ENCODE assay signal across 18 mouse cellular contexts in the genomic region with DNA sequence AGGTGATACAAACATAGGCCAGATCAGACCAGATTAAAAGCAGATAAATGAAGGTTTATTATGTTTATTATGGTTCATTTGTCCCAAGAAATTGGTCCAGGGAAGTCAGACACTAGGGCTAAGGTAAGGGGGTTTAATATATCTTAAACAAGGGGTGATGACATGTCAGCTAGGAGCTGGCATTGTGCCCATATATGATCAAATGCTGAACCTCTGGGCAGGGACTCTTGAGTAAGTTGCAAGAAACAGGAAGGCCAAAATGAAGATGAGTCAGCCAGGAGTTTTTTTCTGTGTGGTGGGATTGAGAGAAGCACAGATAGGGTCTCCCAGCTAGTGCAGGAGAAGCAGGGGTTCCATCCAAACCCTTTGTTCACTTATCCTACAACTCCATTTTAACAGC.
"Had no signal": no experiment of that assay in that cellular context is flagged by ENCODE, and none has a peak within 500 bp of the region (broad histone marks: within the 10 kb centered on the region; RNA-seq: fewer than 3 reads in every experiment).

No protein-coding gene starts in this region.

- H3K4me1 ChIP-seq: midbrain, embryonic 10.5 days; midbrain, embryonic 13.5 days; midbrain, embryonic 15.5 days; neural tube, embryonic 13.5 days; neural tube, embryonic 15.5 days had no signal

- H3K4me3 ChIP-seq: midbrain, embryonic 10.5 days; midbrain, embryonic 13.5 days; midbrain, embryonic 15.5 days; myocyte; neural tube, embryonic 13.5 days; neural tube, embryonic 15.5 days had no signal

- H3K27me3 ChIP-seq: midbrain, embryonic 13.5 days; midbrain, embryonic 15.5 days; neural tube, embryonic 13.5 days; neural tube, embryonic 15.5 days had no signal

- H3K27ac ChIP-seq: midbrain, embryonic 10.5 days; midbrain, embryonic 13.5 days; midbrain, embryonic 15.5 days; neural tube, embryonic 13.5 days; neural tube, embryonic 15.5 days had no signal

- H3K9ac ChIP-seq: lung, embryonic 14.5 days; midbrain, embryonic 13.5 days; midbrain, embryonic 15.5 days; neural tube, embryonic 13.5 days; neural tube, embryonic 15.5 days had no signal

- H3K36me3 ChIP-seq: midbrain, embryonic 10.5 days; midbrain, embryonic 13.5 days; midbrain, embryonic 15.5 days; neural tube, embryonic 13.5 days; neural tube, embryonic 15.5 days had no signal

- H3K9me3 ChIP-seq: midbrain, embryonic 10.5 days; midbrain, embryonic 13.5 days; midbrain, embryonic 15.5 days; neural tube, embryonic 13.5 days; neural tube, embryonic 15.5 days had no signal

- DNase-seq: lung, adult 18-20 months; lung, embryonic 14.5 days; lung, postnatal 10 days; lung, postnatal 4 days; retina, postnatal 1 day; right cerebral cortex, adult 18-20 months; right cerebral cortex, postnatal 25 days; right cerebral cortex, postnatal 4 days; spleen, adult 18-20 months; thymus, adult 18-20 months; thymus, postnatal 14 days; thymus, postnatal 36 days had no signal
